Mouse (Mus musculus): ENCODE data around the gene Ifngr1. TPM values are rescaled to one million over a fixed set of nuclear protein-coding genes. Genes with fewer than 3 reads are reported as not detected.
"Not testable (repeated sequence)": the region's sequence is repeated elsewhere in the genome, so short reads cannot be mapped to it uniquely, and the experiment has no call there.

Gene Ifngr1
- total and polyA plus RNA-seq, 3 experiments: 17.3 to 36.0 (median 26.7) TPM

GRCm38 (mm10) chr10:19601502-19601901 is 9.8 kb downstream of the Ifngr1 start:
- H3K4me1 ChIP-seq (ENCODE audit: control insufficient read depth in 1 of 2, insufficient read depth in 2 of 2); H3K27me3 ChIP-seq (replicated peaks); H3K27ac ChIP-seq (ENCODE audit: insufficient read depth, low read depth); H3K79me2 ChIP-seq (replicated peaks; ENCODE audit: control insufficient read depth, extremely low read depth, insufficient read depth, poor library complexity, severe bottlenecking); dilution Hi-C loops (cut with MboI; ENCODE audit: extremely low pct_ligation_motif_present, extremely low pct_unique_long_range_greater_than_20kb, low sequenced_read_pairs); H3K9ac ChIP-seq (ENCODE audit: insufficient read depth, low read depth); H3K4me3 ChIP-seq (replicated peaks in 1 of 3; ENCODE audit: low read depth in 2 of 3, low read length in 2 of 3, poor library complexity in 1 of 3); H3K4me2 ChIP-seq (ENCODE audit: insufficient read depth, low read depth, poor library complexity, severe bottlenecking): not testable (repeated sequence)
- in situ Hi-C loops (cut with MboI; ENCODE audit: low pct_ligation_motif_present, low pct_unique_long_range_greater_than_20kb, low sequenced_read_pairs): loop anchor here (5.0 kb wide), 1 partner anchor 91 kb away; no protein-coding TSS in a partner anchor
- H3K36me3 ChIP-seq (replicated peaks in 1 of 2; ENCODE audit: control insufficient read depth in 1 of 2, insufficient read depth in 1 of 2, low read length in 1 of 2): peaks cover 61 to 95% of the 10 kb centered on the region in 2 experiments
- peaks cover 10% of the 10 kb centered on the region for H3K9me3 ChIP-seq (replicated peaks; ENCODE audit: low read length)
- DNase-seq (ENCODE audit: extremely low read depth): peak; percentile 20
- TF ChIP-seq RAD21 (IDR thresholded peaks at IDR 0.05; ENCODE audit: low read depth, low read length) (peak; percentile 33), CTCF (conservative IDR thresholded peaks at IDR 0.05 in 1 of 2, IDR thresholded peaks at IDR 0.05 in 1 of 2; ENCODE audit: low read depth in 2 of 2, low read length in 2 of 2) (peak; percentile 34 to 53; a peak in 3 of 4 replicates), SMC3 (IDR thresholded peaks at IDR 0.05; ENCODE audit: low read depth, low read length) (peak; percentile 41)

GRCm38 (mm10) chr10:19603231-19603630 is 11.5 kb downstream of the Ifngr1 start:
- H3K36me3 ChIP-seq (replicated peaks in 1 of 2; ENCODE audit: control insufficient read depth in 1 of 2, insufficient read depth in 1 of 2, low read length in 1 of 2): peaks cover 69 to 96% of the 10 kb centered on the region in 2 experiments
- H3K9me3 ChIP-seq (replicated peaks; ENCODE audit: low read length): peaks cover 10% of the 10 kb centered on the region
- no peaks in the 10 kb centered on the region for H3K27me3 ChIP-seq (replicated peaks)
- DNase-seq (ENCODE audit: extremely low read depth): no peak
- H3K4me2 ChIP-seq (ENCODE audit: insufficient read depth, low read depth, poor library complexity, severe bottlenecking): no peak overlapping the region
- no peaks in the 10 kb centered on the region for H3K4me1 ChIP-seq (ENCODE audit: control insufficient read depth in 1 of 2, insufficient read depth in 2 of 2)
- TF ChIP-seq UBTF (IDR thresholded peaks at IDR 0.05; ENCODE audit: low read depth, low read length): no peak
- no peak for TF ChIP-seq USF1 (IDR thresholded peaks at IDR 0.05; ENCODE audit: low read depth, low read length)
- TF ChIP-seq POLR2AphosphoS2 (IDR thresholded peaks at IDR 0.05; ENCODE audit: low read depth, low read length): no peak
- TF ChIP-seq RAD21 (IDR thresholded peaks at IDR 0.05; ENCODE audit: low read depth, low read length): peak; percentile 2
- dilution Hi-C loops (cut with MboI; ENCODE audit: extremely low pct_ligation_motif_present, extremely low pct_unique_long_range_greater_than_20kb, low sequenced_read_pairs) (no loop called here), in situ Hi-C loops (cut with MboI; ENCODE audit: low pct_ligation_motif_present, low pct_unique_long_range_greater_than_20kb, low sequenced_read_pairs) (loop anchor here (5.0 kb wide), 1 partner anchor 89 kb away; no protein-coding TSS in a partner anchor)
- no peak overlapping the region for H3K9ac ChIP-seq (ENCODE audit: insufficient read depth, low read depth)
- H3K27ac ChIP-seq (ENCODE audit: insufficient read depth, low read depth): no peak overlapping the region
- H3K4me3 ChIP-seq (replicated peaks in 1 of 3; ENCODE audit: low read depth in 2 of 3, low read length in 2 of 3, poor library complexity in 1 of 3): no peak overlapping the region
- H3K79me2 ChIP-seq (replicated peaks; ENCODE audit: control insufficient read depth, extremely low read depth, insufficient read depth, poor library complexity, severe bottlenecking): 0 out of 2 replicates have a peak, but pooled peaks cover 2% of the 10 kb centered on the region

- dilution Hi-C loops (cut with MboI; ENCODE audit: extremely low pct_ligation_motif_present, extremely low pct_unique_long_range_greater_than_20kb, low sequenced_read_pairs) (no loop called here), in situ Hi-C loops (cut with MboI; ENCODE audit: low pct_ligation_motif_present, low pct_unique_long_range_greater_than_20kb, low sequenced_read_pairs) (no loop called here)
- no peak overlapping the region for H3K27ac ChIP-seq (ENCODE audit: insufficient read depth, low read depth)
- H3K36me3 ChIP-seq (replicated peaks in 1 of 2; ENCODE audit: control insufficient read depth in 1 of 2, insufficient read depth in 1 of 2, low read length in 1 of 2): peaks cover 42 to 73% of the 10 kb centered on the region in 2 experiments
- H3K27me3 ChIP-seq (replicated peaks): no peaks in the 10 kb centered on the region
- no peak for DNase-seq (ENCODE audit: extremely low read depth)
- TF ChIP-seq POLR2A (IDR thresholded peaks at IDR 0.05; ENCODE audit: low read depth, low read length) (no peak), ZKSCAN1 (IDR thresholded peaks at IDR 0.05; ENCODE audit: borderline replicate concordance, low read depth, low read length) (no peak), ZMIZ1 (IDR thresholded peaks at IDR 0.05; ENCODE audit: low read depth, low read length) (no peak), CHD1 (IDR thresholded peaks at IDR 0.05; ENCODE audit: low read depth, low read length) (no peak), GABPA (IDR thresholded peaks at IDR 0.05; ENCODE audit: insufficient replicate concordance, low read depth, low read length) (no peak), NRF1 (IDR thresholded peaks at IDR 0.05; ENCODE audit: low read depth, low read length) (no peak), PAX5 (IDR thresholded peaks at IDR 0.05; ENCODE audit: low read length) (no peak), UBTF (IDR thresholded peaks at IDR 0.05; ENCODE audit: low read depth, low read length) (no peak)
- H3K9ac ChIP-seq (ENCODE audit: insufficient read depth, low read depth): no peak overlapping the region
- H3K79me2 ChIP-seq (replicated peaks; ENCODE audit: control insufficient read depth, extremely low read depth, insufficient read depth, poor library complexity, severe bottlenecking): no peaks in the 10 kb centered on the region
- no peak overlapping the region for H3K4me3 ChIP-seq (replicated peaks in 1 of 3; ENCODE audit: low read depth in 2 of 3, low read length in 2 of 3, poor library complexity in 1 of 3)
- H3K4me2 ChIP-seq (ENCODE audit: insufficient read depth, low read depth, poor library complexity, severe bottlenecking): no peak overlapping the region
- H3K4me1 ChIP-seq (ENCODE audit: control insufficient read depth in 1 of 2, insufficient read depth in 2 of 2): peaks cover 0 to 10% of the 10 kb centered on the region in 2 experiments; a peak in 2 of 4 replicates
- no peaks in the 10 kb centered on the region for H3K9me3 ChIP-seq (replicated peaks; ENCODE audit: low read length)
Measured at GRCm38 (mm10) chr10:19609125-19609524, 17.4 kb downstream of the Ifngr1 start.

All from CH12.LX (cell line).